Mouse (Mus musculus): ENCODE results near the gene Lrrc61.
A peak's percentile ranks its signal among the peaks of the same experiment; 100 is the strongest.

The Lrrc61 gene

DNA sequence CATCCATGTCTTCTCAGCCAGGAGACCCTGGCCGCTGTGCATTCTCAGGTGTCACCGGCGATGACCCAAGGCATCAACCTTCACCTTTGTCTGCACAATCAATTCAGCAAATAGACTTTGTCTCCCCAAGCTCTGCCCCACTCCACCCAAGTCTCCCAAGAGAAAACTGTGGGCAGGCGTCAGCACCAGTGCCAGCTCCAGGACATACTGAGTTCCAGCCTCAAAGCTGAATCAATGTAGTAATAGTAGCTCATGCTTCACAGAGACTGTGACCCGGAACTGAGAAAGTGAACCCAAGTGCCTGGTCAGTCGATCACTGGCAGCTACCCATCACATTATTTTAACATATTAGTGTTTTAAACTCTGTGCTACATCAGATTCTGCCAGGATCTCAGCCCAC, 6.3 kb upstream of the Lrrc61 start:
- DNase-seq = no peak

DNA sequence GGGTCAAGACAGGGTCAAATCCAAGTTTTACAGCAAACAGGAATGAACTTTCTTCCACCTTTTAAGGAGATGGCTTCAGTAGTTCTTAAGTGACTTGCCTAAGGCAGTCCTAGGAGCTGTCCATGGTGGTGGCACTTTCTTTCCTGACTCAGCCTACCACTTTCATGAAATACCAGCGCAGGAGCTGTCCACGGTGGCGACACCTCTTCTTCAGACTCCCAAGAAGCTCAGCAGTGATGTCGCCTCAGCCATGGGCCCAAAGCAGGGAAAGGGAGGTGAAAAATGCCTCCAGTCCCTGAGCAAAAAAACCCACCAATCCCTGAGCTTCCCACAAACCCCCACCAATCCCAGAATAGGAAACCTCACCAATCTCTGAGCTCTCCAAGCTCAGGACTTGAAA, 1.7 kb upstream of the Lrrc61 start:
- DNase-seq = peak; percentile 66

DNA sequence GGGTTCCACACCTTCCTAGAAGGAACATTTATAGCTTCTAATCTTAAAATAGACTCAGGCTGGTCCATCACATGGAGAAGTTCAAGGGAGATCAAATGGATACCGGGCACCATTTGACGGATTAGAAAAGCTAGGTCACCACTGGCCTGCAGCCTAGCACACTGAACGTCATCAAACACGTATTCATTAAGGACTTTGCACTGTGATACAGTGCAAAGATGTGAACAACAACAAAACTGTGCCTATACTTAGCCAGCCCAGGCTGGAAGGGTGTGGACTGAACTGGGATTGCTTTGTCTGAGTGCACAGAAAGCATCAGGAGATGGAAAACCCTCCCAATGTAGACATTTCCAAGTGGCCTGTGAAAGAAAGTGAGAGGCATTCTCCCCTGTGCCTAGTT, 777 bp upstream of the Lrrc61 start:
- DNase-seq = no peak

DNA sequence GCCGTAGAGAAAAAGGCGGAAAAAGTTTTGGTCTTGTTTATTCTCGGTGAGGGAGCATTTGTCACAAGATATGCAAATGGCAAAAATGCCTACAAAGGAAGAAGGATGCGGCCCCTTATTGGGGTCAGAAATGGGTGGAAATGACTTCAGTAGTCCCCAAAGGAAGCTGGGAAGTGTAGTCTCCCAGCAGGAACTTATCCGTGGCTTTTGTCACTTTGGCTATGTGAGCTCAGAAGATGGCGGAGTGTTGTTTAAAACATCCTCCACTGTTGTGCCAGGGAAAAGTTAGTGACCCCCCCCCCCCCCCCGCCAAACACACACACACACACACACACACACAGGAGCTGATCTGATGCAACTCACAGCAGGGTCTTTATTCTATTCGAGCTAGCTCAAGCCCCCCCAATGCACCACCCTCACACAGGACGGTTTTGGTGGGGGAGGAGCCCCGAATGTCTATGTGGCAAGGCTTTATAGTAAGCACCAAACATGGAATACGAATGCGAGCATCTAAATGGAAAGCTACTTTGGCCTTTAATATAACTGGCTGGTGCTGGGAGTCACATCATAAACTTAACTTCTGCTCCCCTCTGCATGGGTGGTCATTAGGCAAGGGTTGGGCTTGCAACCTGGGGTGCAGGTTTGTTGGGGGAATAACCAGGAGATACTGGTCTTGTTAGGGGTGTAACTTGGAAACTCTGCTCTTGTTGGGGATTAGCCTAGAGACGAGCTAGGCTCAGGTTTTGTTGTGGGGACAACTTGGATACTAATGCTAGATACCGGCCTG, 701 bp downstream of the Lrrc61 start:
- DNase-seq = peak; percentile 23

DNA sequence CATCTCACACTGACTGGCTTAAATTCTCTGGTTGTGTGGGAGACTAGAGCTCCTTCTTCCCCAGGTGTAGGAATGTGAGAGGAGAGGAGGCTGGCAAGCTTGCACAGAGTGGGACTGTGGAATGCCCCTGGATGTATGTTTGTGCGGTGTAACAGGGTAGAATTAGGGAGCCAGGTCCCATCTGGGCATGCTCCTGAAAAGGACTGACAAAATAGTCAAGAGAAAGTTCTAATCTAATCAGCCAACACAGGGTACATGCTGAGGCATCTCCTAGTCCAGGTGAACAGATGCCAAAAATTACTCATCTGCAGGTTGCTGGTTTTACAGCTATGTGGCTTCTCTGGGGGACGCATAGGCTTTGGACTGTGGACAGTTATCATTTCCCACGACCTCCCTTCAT, 1.4 kb downstream of the Lrrc61 start:
- no peak for DNase-seq

DNA sequence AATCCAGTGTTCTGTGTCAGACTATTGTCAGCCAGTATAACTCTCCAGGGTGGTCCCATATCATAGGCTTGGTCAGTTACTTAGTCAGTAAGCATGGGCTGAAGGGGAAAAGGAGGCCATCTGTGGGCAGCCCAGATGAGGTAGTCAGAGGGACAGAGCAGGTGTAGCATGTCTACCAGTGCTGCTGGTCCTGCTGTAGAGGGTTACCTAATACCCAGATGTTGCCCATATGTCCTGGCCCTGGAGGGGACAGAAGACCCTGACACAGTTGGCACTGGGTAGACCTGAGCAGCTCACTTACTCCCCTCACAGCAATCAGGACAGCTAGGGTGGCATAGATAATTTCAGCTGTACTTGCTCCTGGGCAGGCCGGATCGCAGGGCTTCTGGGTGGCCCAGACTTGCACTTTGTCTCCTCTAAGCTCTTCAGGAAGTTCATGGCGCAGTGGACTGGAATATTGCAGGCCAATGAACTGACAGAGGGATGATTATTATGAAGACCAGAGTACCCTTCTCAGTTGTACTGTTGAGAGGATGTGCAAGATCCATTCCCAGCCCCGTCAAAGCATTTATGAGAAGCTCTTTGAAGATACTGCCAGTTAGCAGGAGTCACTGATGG, 11.2 kb downstream of the Lrrc61 start:
- DNase-seq = no peak

DNA sequence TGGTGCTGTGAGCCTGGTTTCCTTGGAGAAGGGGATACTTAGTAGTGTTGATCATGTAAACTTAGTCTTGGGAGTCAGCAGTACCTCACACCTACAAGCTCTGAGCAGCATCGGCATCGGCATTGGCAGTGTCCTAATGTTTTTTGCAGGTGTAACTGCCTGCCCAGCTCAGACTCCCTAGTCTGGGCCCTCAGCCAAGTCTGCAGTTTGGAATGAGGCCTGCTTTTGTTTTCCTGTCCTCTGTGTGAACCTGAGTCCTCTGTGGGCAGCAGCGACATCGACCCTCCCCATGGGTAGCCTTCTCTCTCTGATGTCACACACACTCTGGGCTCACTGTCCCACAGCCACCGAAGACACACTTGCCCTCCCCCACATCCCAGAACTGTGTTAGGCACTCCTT, 11.7 kb downstream of the Lrrc61 start:
- no peak for DNase-seq

DNA sequence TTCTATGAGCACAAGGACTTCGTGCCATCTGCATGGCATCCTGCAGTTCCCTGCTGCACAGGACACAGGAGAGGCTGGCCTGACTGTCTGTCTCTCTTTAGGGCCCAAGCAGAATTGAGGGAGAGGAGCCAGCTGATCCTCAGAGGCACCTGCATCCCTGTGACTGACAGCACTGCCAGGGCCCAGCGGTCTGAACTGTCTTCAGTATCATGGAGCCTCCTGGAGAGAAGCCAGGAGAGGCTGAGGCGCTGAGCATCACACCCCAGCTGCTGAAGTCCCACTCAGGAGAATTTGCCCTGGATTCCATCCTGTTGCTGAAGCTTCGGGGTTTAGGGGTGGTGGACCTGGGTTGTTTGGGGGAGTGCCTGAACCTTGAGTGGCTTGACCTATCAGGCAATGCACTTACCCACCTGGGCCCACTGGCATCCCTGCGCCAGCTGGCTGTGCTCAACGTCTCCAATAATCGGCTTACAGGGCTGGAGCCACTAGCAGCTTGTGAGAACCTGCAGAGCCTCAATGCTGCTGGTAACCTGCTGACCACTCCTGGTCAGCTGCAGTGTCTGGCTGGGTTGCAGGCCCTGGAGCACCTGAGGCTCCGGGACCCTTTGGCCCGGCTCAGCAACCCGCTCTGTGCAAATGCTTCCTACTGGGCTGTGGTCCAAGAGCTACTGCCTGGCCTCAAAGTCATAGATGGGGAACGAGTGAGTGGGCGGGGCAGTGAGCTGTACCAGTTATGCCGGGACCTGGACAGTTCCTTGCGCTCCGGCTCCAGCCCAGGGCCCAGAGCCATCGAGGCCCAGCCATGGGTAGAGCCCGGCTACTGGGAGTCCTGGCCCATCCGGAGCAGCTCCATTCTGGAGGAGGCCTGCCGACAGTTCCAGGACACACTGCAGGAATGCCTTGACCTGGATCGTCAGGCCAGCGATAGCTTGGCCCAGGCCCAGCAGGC, 13.7 kb downstream of the Lrrc61 start:
- DNase-seq = peak; percentile 11

DNA sequence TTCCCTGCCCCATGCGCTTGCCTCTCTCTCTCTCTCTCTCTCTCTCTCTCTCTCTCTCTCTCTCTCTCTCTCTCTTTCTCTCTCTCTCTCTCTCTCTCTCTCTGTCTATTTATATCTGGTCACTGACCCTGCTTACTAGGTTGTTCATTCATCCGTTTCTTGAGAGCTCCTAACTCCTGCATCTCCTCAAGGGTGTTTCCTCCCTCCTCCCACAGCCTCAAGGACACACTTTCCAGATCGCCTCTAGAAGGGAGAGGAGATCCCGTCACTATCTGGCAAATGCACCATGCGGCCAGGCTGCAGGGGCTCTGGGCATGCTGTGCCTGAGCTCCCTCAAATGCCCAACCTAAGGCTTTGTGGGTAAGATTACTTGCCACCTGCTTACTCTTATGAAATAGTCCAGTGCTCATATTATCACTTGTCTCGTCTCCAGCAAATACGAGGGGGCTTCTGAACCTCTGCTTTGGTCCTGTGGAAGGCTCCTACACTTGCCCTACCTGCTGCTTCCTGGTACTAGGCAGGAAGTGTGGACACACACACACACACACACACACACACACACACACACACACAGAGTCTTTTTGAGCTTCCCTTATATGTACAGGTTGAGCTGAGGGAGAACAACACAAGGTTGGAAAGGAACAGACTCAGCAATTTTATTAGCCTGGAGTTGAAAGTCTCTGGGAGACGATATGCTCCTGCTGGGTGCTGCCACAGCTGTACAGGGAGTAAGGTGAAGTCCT, 14.6 kb downstream of the Lrrc61 start:
- DNase-seq = no peak

DNA sequence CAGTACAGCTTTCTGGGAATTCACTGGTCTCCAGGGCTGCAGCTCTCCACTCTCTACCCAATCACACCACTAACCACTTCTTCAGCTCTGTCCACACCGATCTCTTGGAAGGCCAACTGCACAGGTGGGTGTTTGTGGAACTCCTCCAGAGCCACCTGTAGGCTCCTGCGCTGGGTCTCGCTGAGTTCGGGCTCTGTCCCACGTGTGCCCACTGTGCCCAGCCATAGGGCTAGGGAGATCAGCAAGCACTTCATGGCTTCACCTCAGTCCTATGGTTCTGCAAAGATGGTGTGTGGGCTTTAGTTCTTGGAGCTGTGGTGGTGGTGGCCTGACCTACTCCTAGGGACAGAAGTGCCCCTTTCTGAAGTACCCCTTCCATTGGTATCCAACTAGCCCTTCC, 17.4 kb downstream of the Lrrc61 start:
- DNase-seq = no peak

DNA sequence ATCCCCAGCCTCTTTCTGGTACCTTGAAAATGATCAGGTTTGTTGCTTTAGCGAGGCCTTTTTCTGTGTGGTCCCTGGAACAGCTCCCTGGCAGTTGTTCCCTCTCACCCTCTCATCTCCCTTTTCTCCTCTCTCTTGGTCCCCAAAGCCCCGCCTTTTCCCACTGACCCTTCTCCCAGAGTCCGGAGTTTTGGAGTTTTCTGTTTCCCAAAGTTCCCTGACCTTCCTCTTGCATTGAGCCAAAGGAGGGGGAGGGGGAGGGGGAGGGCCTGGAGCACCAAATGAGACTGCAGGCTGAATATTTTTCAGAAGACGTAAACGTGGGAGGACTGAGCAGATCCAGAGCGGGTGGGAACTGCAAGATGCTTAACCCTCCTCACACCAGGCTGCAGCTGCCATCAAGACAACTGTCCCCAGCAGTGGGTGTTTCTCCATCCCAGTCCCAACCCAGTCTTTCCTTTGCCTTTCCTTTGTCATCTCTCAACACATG, 18.0 kb downstream of the Lrrc61 start, which contains the start of gene Rarres2:
Rarres2 (minus strand) TSS at position 218 of the 490 bp plus-strand sequence.
- peak; percentile 54 for DNase-seq

DNA sequence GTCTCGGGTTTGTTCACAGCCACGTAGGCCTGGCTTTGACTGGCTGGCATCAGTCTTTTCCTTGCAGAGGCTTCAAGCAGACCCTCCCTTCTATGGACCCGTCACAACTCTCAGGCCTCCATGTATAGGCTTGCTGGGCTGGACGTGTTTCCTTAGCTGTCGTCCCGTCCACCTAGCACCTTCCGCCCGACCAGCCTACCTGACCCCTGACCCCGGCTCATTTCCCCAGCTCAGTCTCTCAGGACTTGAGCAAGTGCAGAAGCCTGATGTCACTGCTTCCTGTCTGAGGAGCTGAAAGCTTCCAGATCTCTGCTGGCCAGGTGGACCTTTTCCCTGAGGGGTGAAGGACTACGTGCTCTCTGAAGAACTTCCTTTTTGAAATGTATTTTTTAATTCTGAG, 18.7 kb downstream of the Lrrc61 start:
- DNase-seq = no peak

DNA sequence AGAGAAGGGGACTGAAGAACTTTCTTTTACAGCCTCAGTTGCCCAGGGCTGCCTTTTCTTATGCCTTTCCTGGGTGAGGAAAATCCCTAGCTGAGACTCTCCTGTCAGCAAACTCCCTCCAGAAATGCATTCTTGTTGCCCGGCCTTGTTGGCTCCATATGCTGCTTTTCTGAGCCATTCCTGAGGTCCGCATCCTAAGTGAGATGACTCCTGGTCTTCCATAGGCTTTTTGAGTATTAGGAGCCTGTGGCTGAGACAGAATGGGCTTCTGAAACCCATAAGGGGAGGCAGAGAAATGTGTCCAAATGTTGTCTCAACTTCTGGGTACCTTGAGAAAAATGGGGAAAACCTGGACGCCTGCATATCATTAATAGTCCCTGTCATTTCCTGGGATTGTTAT, 19.4 kb downstream of the Lrrc61 start:
- no peak for DNase-seq

DNA sequence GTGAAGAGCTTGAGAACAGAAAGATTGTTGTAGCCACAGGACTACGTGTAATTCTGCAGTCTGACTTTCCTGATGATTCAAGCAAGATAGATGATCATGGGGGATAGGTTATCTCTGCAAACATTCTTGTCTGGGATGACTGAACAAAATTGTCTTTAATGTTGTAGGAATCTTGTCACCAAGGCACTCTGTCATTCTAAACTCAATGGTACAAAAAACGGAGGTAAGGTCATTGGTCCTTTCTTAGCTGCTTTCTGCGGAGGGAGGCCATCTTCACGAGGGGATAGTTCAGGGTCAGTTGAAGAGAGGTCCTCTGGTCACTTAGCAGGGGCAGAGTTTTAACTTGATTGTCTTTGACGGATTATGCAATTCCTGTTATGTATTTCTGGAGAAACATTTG, 24.1 kb downstream of the Lrrc61 start:
- DNase-seq = no peak

DNA sequence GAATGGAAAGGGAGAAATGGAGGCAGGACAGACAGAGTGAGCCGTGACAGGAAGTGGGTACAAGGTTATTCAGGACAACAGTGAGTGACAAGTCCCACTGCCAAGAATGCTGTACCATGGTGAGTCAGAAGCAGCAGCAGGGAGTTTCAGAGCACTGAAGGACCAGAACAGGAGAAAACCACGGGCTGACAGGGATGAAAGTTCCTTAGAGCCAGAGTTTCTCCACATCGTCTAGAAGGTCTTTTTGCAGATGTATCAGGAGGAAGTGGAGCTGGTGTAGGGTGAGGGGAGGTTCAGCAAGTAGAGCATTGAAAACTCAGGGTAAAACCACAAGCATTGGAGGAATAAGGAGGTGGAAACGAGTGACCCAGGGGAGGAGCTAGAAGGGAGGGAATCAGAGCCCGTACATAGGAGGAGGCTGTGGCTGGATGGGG, 24.6 kb downstream of the Lrrc61 start:
- no peak for DNase-seq

DNA sequence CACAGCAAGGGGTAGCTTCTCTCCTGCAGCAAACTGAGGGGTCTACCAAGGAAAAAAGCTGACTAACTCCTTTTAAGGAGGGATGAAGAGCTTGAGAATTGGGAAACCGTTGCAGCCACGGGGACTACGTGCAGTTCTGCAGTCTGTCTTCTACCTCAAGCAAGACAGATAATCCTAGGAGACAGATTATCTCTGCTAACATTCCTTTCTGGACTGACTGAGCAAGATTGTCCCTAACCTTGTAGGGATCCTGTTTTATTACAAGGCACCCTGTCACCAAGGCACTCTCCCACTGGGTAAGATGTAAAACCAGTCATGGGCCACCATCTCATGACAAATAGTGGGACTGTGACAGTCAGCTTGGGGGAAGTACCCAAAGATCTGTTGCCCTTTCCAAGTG, 26.7 kb downstream of the Lrrc61 start:
- DNase-seq = no peak

DNA sequence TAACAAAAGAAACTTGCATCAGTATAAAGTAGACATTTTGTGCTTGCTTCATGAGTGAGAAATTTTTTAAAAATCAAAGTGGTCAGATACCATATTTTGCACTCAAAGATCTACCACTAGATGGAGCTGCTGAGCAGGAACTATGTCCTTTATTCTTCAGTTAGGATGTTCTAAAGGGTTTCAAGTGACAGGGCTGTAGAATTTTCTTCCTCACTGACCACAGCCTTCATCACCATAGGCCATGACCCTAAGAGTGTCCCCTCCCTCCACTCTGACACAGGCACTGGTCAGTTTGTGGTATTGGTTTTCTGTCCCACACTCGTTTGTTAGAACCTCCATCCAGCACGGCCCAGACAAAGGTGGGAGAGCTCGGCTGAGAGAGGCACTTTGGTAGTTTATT, 27.4 kb downstream of the Lrrc61 start:
- DNase-seq = no peak

DNA sequence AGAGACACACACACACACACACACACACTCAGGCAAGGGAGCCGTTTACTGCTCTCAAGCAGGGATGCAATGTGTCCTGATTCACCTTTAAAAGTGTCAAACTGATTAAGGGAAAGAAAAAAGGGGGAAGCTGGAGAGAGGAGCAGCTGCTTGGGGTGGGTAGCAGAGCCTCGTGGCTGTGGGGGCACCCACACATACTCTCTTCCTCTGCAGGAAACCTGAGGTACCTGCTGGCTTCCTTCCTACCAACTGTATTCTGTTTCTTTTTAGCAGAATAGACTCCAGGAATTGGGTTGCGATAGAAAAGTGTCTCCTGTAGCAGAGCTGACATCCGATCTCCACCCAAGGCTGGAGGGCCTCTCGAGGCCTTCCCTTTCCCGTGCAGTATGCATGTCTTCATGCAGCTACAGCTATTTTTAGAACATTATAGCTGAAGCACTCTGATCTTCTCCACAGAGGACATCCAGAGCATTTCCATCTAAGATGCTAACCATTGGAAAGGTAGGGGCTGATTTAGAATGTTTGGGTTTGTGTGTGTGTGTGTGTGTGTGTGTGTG, 34.7 kb downstream of the Lrrc61 start, which contains the start of gene Gm45021:
Gm45021 (plus strand) TSS at position 417 of the 557 bp plus-strand sequence.
- DNase-seq = no peak

DNA sequence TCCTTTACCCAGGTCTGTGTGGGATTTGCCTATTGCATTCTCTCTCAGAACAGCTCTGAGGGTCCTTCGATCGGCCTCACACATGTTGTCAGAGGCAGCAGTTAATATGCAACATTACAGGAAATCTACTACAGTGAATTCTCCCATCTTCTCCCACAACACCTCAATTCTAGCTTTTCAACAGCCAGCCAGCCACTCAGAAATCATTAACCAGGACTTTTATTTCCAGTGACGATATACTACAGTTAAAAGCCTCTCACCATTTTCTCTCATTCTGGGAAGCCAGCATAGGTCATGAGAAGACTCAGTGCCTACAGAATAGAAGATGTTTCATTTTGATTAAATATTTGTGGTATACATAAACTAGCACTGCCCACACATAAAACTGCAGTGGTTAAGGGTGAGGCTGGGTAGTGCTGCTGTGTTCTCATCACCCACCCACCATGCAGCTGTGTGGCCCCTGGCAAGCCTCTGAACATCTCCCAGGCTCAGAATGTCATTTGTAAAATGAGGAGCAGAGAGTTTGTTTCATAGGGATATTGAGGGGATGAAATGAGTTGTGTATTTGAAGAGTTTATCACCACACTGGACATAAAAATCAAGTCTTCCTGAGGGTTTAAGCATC, 36.7 kb downstream of the Lrrc61 start:
- no peak for DNase-seq

DNA sequence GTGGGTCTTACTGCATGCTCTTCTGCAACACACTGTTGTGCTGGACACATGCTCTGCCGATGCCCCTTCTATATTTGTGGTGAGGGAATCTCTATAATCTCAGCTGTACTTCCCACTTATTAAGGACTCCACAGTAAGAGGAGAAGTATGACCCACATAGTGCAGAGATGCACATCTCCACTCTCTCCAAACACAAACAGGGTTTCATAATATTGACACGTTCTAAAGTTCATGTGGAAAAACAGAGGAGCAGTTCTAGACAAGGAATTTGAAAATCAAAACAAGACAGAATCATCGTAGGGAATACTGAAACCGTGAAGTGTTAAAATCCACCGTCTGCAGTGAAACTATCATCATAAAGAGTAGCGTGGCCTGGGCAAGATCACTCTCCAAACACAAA, 37.3 kb downstream of the Lrrc61 start:
- no peak for DNase-seq

Measured in liver (tissue).